Comparison of ENCODE assay signal across 16 mouse cellular contexts in the genomic region with DNA sequence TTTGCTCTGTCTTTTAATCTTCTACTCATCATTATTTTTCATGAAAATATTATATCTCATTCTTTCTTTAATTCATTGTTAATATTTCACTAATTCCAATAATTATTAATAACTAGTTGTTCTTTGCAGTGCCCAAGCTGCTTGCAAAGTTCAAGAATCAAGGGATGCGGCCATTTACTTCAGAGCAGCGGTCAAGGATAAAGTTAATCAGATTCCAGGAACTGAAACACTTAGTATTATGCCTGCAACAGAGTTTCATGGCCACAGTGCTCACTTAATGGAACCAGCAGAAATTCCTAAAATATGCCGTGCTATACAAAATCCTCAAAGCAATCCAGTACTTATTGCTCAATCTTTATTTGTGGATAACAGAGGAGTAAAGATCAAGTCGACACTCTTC.
"Had no signal": no experiment of that assay in that cellular context is flagged by ENCODE, and none has a peak within 500 bp of the region (broad histone marks: within the 10 kb centered on the region; RNA-seq: fewer than 3 reads in every experiment).

No protein-coding gene starts in this region.

- H3K36me3 ChIP-seq: neural tube, embryonic 13.5 days; neural tube, embryonic 15.5 days; stomach, embryonic 15.5 days had no signal

- DNase-seq: retina, postnatal 1 day; right cerebral cortex, adult 18-20 months; right cerebral cortex, postnatal 14 days; right cerebral cortex, postnatal 25 days; right cerebral cortex, postnatal 4 days; spleen, adult 18-20 months; thymus, adult 18-20 months; thymus, adult 2 months; thymus, postnatal 14 days; thymus, postnatal 25 days; thymus, postnatal 36 days; thymus, postnatal 4 days had no signal

- H3K9ac ChIP-seq: neural tube, embryonic 13.5 days; neural tube, embryonic 15.5 days; stomach, embryonic 15.5 days had no signal

- H3K27ac ChIP-seq: neural tube, embryonic 13.5 days; neural tube, embryonic 15.5 days; stomach, embryonic 15.5 days; stomach, postnatal 0 days had no signal

- H3K4me3 ChIP-seq: neural tube, embryonic 13.5 days; neural tube, embryonic 15.5 days; stomach, embryonic 15.5 days had no signal

- H3K4me1 ChIP-seq: neural tube, embryonic 13.5 days; neural tube, embryonic 15.5 days; stomach, embryonic 15.5 days had no signal

- H3K27me3 ChIP-seq: neural tube, embryonic 13.5 days; neural tube, embryonic 15.5 days; stomach, embryonic 15.5 days had no signal

- H3K9me3 ChIP-seq: neural tube, embryonic 13.5 days; neural tube, embryonic 15.5 days; stomach, embryonic 15.5 days had no signal

- H3K4me2 ChIP-seq: neural tube, embryonic 13.5 days; neural tube, embryonic 15.5 days; stomach, embryonic 15.5 days had no signal
